7 mouse cellular contexts compared by ENCODE assay signal in genomic region chr2:29964354-29965249, GRCm38 (mm10). TPM values are rescaled to one million over a fixed set of nuclear protein-coding genes. Genes with fewer than 3 reads are reported as not detected.
A peak's percentile ranks its signal among the peaks of the same experiment; 100 is the strongest.
DNase-seq lines count a peak whose midpoint lies in the region; ATAC-seq lines count a peak whose summit lies in the region.

No protein-coding gene starts in this region.

- H3K4me3 ChIP-seq in heart, embryonic 13.5 days: peak overlapping the region; percentile 96
- peak overlapping the region; percentile 66 for H3K4me3 ChIP-seq in liver, embryonic 15.5 days (replicated peaks)

- H3K4me1 ChIP-seq in heart, embryonic 13.5 days: peaks cover 48% of the 10 kb centered on the region
- peaks cover 28% of the 10 kb centered on the region for H3K4me1 ChIP-seq in liver, embryonic 15.5 days (replicated peaks)

- H3K9me3 ChIP-seq in heart, embryonic 13.5 days: no peaks in the 10 kb centered on the region
- H3K9me3 ChIP-seq in liver, embryonic 15.5 days (replicated peaks): no peaks in the 10 kb centered on the region

- ATAC-seq in heart, embryonic 13.5 days (ENCODE audit: extremely low read depth, insufficient number of reproducible peaks, low FRiP score, low TSS enrichment): no peak
- no peak for ATAC-seq in liver, embryonic 15.5 days (ENCODE audit: insufficient read depth)

- peak overlapping the region; percentile 100 for H3K9ac ChIP-seq in heart, embryonic 13.5 days
- 0 out of 2 replicates have a peak overlapping the region, but pooled peaks have one; percentile 30 for H3K9ac ChIP-seq in liver, embryonic 15.5 days

- WGBS in heart, embryonic 13.5 days: 14% methylated on average over 10 of the region's 10 CpGs
- 19% methylated on average over 10 of the region's 10 CpGs for WGBS in liver, embryonic 15.5 days (ENCODE audit: insufficient replicate concordance)

- DNase-seq in thymus, postnatal 4 days: peak; percentile 14
- no peak for DNase-seq in thymus, adult 18-20 months
- peak; percentile 65 for DNase-seq in cerebellum, adult 9-11 months
- peak; percentile 72 for DNase-seq in kidney, postnatal 10 days
- DNase-seq in retina, embryonic 14.5 days (ENCODE audit: low spot score): peak; percentile 29

- H3K36me3 ChIP-seq in heart, embryonic 13.5 days: peaks cover 24% of the 10 kb centered on the region
- peaks cover 5% of the 10 kb centered on the region; the same call in 1 of the 2 replicates for H3K36me3 ChIP-seq in liver, embryonic 15.5 days (replicated peaks)

- peak overlapping the region; percentile 96 for H3K27ac ChIP-seq in heart, embryonic 13.5 days (replicated peaks)
- H3K27ac ChIP-seq in liver, embryonic 15.5 days (replicated peaks): peak overlapping the region; percentile 65

- H3K27me3 ChIP-seq in heart, embryonic 13.5 days (replicated peaks): no peaks in the 10 kb centered on the region
- H3K27me3 ChIP-seq in liver, embryonic 15.5 days: peaks cover 66% of the 10 kb centered on the region

- H3K4me2 ChIP-seq in heart, embryonic 13.5 days: peak overlapping the region; percentile 71
- peak overlapping the region; percentile 64 for H3K4me2 ChIP-seq in liver, embryonic 15.5 days

RNA-seq across cellular contexts. Expression of gene Sptan1, which starts 0.8 kb away (rescaled TPM):
- 86.6 and 89.5 TPM in 2 replicates for polyA plus RNA-seq in heart, embryonic 13.5 days (2015; fragmentation: Nextera tagmentation; extraction: Ambion mirVana)
- 14.0 and 17.8 TPM in 2 replicates for polyA plus RNA-seq in liver, embryonic 15.5 days (2015; fragmentation: Nextera tagmentation; extraction: Ambion mirVana)

RNA-seq across cellular contexts. Expression of gene Gle1, which starts 29.4 kb away (rescaled TPM):
- 33.1 and 39.7 TPM in 2 replicates for polyA plus RNA-seq in heart, embryonic 13.5 days (2015; fragmentation: Nextera tagmentation; extraction: Ambion mirVana)
- polyA plus RNA-seq in liver, embryonic 15.5 days (2015; fragmentation: Nextera tagmentation; extraction: Ambion mirVana): 24.7 and 25.2 TPM in 2 replicates

Comparison
In these comparisons a context has a peak if more than half of its experiments do, and no peak if none do; other contexts are left out.
1. DNase-seq: peak in thymus, postnatal 4 days (single experiment), cerebellum, adult 9-11 months (single experiment), kidney, postnatal 10 days (single experiment) and retina, embryonic 14.5 days (single experiment); none in thymus, adult 18-20 months (0 of 2).